Mouse (Mus musculus) heart, embryonic 16.5 days (tissue): ENCODE measurements around the gene Retreg1. TPM values are rescaled to one million over a fixed set of nuclear protein-coding genes. Genes with fewer than 3 reads are reported as not detected.

ENCODE experiments used
- ATAC-seq: fragments of 200-750 bp; cut with Nextera tagmentation; replicated peaks from 2 replicates; pipeline ENCODE4 v1.8.0; 2017; ENCODE audit warnings: moderate number of reproducible peaks; ENCODE audit not compliant: insufficient read depth, low FRiP score; ENCODE audit errors: extremely low read depth
- H3K27ac ChIP-seq: fragments of 300-500 bp; sonication (generic); 2 replicates; pipeline ENCODE4 v1.5.1; 2014; ENCODE audit warnings: mild to moderate bottlenecking, low read length, control low read depth, moderate library complexity
- H3K27me3 ChIP-seq: fragments of 300-500 bp; sonication (generic); 2 replicates; pipeline ENCODE4 v1.6.1; 2014; ENCODE audit warnings: low read length, mixed read lengths; ENCODE audit not compliant: control insufficient read depth, insufficient read depth
- H3K36me3 ChIP-seq: fragments of 300-500 bp; sonication (generic); 2 replicates; pipeline ENCODE4 v1.6.1; 2014; ENCODE audit not compliant: control insufficient read depth, insufficient read depth
- H3K4me1 ChIP-seq: fragments of 300-500 bp; sonication (generic); 2 replicates; pipeline ENCODE4 v1.6.1; 2014; ENCODE audit warnings: low read length, mixed read lengths; ENCODE audit not compliant: control insufficient read depth, insufficient read depth
- H3K4me2 ChIP-seq: fragments of 300-500 bp; sonication (generic); 2 replicates; pipeline ENCODE4 v1.6.1; 2014; ENCODE audit warnings: low read depth, mild to moderate bottlenecking, control low read depth, low read length
- H3K4me3 ChIP-seq: fragments of 300-500 bp; sonication (generic); 2 replicates; pipeline ENCODE4 v1.5.1; 2014; ENCODE audit warnings: mild to moderate bottlenecking, control low read depth, low read length
- H3K9ac ChIP-seq: fragments of 300-500 bp; sonication (generic); 2 replicates; pipeline ENCODE4 v1.6.1; 2014; ENCODE audit warnings: low read length, control low read depth
- H3K9me3 ChIP-seq: fragments of 300-500 bp; sonication (generic); replicated peaks from 2 replicates; pipeline ENCODE4 v1.6.1; 2016; ENCODE audit warnings: low read length; ENCODE audit not compliant: control insufficient read depth
- WGBS: fragments of 180-500 bp; shearing (Covaris S2); extraction: QIAGEN DNeasy Blood & Tissue Kit; methylation state at CpG from one replicate; pipeline ENCODE4 v1.1.7; 2014; 5-methylcytosine and 5-hydroxymethylcytosine counted together
- polyA plus RNA-seq: library from polyadenylated mRNA; unstranded; fragments of >200 nt; fragmentation: Nextera tagmentation; extraction: Ambion mirVana; gene quantifications from 2 replicates; pipeline ENCODE4 v1.2.1, GENCODE M21; 2015

Gene Retreg1
- polyA plus RNA-seq, 1 experiment from 2014 or later = 97.5 TPM

- WGBS = 89% methylated on average over 14 of the region's 14 CpGs
- Histone ChIP-seq H3K4me3 (no peak overlapping the region), H3K27me3 (no peaks in the 10 kb centered on the region), H3K4me2 (no peak overlapping the region), H3K4me1 (peaks cover 22% of the 10 kb centered on the region), H3K27ac (no peak overlapping the region), H3K9ac (no peak overlapping the region), H3K36me3 (no peaks in the 10 kb centered on the region), H3K9me3 (no peaks in the 10 kb centered on the region)
- ATAC-seq = no peak
Observed at GRCm38 (mm10) chr15:25927106-25927505, 84.1 kb downstream of the Retreg1 start.

DNA sequence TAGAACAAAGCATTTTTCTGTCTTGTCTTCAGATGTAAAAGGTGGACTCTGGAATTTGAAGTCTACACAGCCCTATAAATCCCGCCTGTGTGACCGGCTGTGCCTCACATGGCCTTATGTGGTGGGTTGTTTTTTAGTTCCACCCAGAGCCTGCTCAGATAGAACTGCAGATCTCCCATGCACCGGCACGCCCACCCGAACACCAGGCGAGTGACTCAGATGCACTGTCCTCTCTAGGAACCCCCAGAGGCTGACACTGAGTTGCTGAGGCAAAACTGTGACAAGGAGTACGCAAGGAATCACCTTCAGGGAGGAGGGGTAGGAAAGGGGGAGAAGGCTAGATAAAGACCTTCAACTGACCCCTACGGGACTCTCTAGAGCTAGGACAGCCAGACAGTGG lies 85.0 kb downstream of the Retreg1 start:
- no peak overlapping the region for H3K4me3 ChIP-seq
- 80% methylated on average over 8 of the region's 8 CpGs for WGBS
- H3K27me3 ChIP-seq = no peaks in the 10 kb centered on the region
- H3K27ac ChIP-seq = no peak overlapping the region
- peaks cover 30% of the 10 kb centered on the region for H3K4me1 ChIP-seq
- no peak overlapping the region for H3K4me2 ChIP-seq
- H3K9ac ChIP-seq = no peak overlapping the region
- H3K9me3 ChIP-seq = no peaks in the 10 kb centered on the region
- no peak for ATAC-seq
- H3K36me3 ChIP-seq = no peaks in the 10 kb centered on the region

GRCm38 (mm10) chr15:25928831-25929230 lies 85.9 kb downstream of the Retreg1 start:
- no peak for ATAC-seq
- Histone ChIP-seq H3K9ac (no peak overlapping the region), H3K4me3 (no peak overlapping the region), H3K4me2 (no peak overlapping the region), H3K9me3 (no peaks in the 10 kb centered on the region), H3K27me3 (no peaks in the 10 kb centered on the region), H3K4me1 (peaks cover 38% of the 10 kb centered on the region), H3K27ac (no peak overlapping the region; the same call in 1 of the 2 replicates), H3K36me3 (no peaks in the 10 kb centered on the region)
- WGBS = 71% methylated on average over 5 of the region's 5 CpGs

DNA sequence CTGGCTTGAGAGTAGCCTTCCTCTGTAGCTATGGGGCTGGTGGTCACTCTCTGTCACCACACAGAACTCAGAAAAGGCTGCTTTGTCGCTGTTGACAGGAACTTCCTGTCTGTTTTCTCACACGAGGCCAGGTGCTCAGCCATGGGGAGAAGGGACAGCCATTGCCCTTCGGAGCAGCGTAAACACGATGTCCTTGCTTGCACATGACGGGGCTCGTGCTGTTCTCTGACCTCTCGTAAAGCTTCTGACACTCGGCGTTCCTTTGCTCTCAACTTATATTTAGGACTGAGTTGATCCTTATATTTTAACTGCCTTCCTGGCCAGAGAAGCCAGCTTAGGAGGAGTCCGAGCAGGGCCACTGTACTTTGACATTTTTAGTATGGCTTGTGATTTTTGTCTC lies 86.5 kb downstream of the Retreg1 start:
- Histone ChIP-seq H3K9me3 (no peaks in the 10 kb centered on the region), H3K9ac (peak overlapping the region; percentile 44; the same call in 1 of the 2 replicates), H3K27me3 (no peaks in the 10 kb centered on the region), H3K27ac (peak overlapping the region; percentile 76), H3K36me3 (no peaks in the 10 kb centered on the region), H3K4me1 (peaks cover 38% of the 10 kb centered on the region), H3K4me3 (no peak overlapping the region), H3K4me2 (0 out of 2 replicates have a peak overlapping the region, but pooled peaks have one; percentile 14)
- WGBS = 23% methylated on average over 11 of the region's 11 CpGs
- ATAC-seq = peak; percentile 38; the same call in 1 of the 2 replicates

- H3K4me1 ChIP-seq = peaks cover 38% of the 10 kb centered on the region
- H3K27me3 ChIP-seq = no peaks in the 10 kb centered on the region
- H3K4me2 ChIP-seq = no peak overlapping the region
- H3K27ac ChIP-seq = peak overlapping the region; percentile 76
- WGBS = 35% methylated on average over 10 of the region's 10 CpGs
- H3K9me3 ChIP-seq = no peaks in the 10 kb centered on the region
- H3K36me3 ChIP-seq = no peaks in the 10 kb centered on the region
- H3K4me3 ChIP-seq = no peak overlapping the region
- H3K9ac ChIP-seq = no peak overlapping the region
- 0 out of 2 replicates have a peak, but pooled peaks have one; percentile 30 for ATAC-seq
Observed at GRCm38 (mm10) chr15:25929936-25930335, 87.0 kb downstream of the Retreg1 start.

DNA sequence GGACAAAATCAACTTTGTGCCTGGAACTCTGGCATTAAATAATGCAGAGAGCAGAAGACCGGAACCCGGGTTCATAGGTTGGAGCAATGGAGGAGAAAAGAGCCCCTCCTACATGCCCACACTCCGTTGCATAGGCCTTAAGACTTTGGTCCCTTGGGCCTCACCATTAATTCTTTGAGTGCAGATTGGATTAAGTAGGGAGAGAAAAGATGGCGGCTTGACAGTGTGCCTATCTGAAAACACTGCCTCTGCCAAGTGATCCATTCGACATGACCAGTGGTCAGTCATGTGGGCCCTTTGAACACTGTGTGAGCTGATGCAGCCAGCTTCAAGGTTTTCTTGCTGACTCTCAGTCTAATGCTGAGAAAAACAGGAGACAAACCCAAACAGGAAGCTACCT lies 87.7 kb downstream of the Retreg1 start:
- Histone ChIP-seq H3K36me3 (no peaks in the 10 kb centered on the region), H3K27me3 (no peaks in the 10 kb centered on the region), H3K27ac (no peak overlapping the region), H3K4me1 (peaks cover 38% of the 10 kb centered on the region), H3K4me2 (no peak overlapping the region), H3K9me3 (no peaks in the 10 kb centered on the region), H3K4me3 (no peak overlapping the region), H3K9ac (no peak overlapping the region)
- 93% methylated on average over 5 of the region's 5 CpGs for WGBS
- no peak for ATAC-seq

DNA sequence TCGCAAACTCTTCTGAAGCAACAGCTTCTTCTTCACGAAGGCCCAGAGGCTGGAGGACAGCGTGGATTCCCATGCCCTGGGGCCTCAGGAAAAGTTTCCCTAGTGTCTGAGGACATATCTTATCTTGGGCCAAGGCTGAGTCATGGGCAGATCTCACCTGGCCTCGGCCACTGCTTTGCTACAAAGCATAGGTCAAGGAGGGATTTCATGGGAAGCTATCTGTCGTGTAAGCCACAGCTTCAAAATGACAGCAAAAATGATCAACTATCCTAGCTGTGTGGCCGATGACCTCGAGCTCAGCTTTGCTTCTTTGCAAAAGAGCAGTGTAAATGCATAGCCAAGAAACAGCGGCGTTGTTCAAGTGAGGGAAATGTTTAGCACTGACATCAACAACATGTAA lies 89.5 kb downstream of the Retreg1 start:
- Histone ChIP-seq H3K27ac (peak overlapping the region; percentile 82), H3K4me3 (no peak overlapping the region), H3K36me3 (no peaks in the 10 kb centered on the region), H3K9ac (no peak overlapping the region; the same call in 1 of the 2 replicates), H3K27me3 (no peaks in the 10 kb centered on the region), H3K4me2 (peak overlapping the region; percentile 41; the same call in 1 of the 2 replicates), H3K4me1 (peaks cover 38% of the 10 kb centered on the region), H3K9me3 (no peaks in the 10 kb centered on the region)
- 70% methylated on average over 9 of the region's 9 CpGs for WGBS
- ATAC-seq = no peak

DNA sequence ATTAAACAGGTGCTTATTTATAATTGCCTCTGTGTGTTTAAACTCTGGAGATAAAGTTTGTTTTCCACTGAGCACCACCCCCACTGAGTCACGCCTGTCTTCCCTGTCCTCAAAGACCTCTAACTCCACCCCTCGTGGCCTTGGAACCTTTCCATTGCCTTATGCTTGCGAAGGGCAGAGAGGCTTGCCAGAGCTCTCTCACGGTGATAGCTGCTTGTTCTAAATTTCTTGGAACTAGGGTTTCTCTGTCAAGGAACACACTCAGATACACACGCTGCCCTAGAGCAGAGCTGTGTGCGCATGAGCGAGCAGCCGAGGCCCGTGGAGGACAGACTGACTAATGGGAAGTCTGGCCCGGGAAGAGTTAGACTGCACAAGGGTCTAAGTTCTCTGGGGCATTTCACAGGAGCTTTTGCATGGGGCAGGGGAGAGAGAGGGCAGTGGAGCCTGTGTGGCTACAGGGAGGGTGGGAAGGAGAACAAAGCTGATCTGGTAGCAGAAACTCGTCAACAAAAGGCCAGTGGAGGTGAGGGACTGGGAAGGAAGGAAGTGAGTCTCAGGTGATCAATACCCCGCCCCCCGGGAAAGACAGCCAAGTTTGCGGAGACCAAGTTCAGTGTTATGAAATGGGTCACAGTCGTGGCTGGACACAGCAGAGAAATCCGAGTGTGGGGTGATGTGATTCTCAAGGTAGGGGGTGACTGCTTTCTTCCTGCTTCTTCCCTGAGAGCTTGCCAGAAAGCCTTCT lies 90.1 kb downstream of the Retreg1 start:
- Histone ChIP-seq H3K27me3 (no peaks in the 10 kb centered on the region), H3K4me3 (no peak overlapping the region), H3K9me3 (no peaks in the 10 kb centered on the region), H3K27ac (peak overlapping the region; percentile 82), H3K4me2 (peak overlapping the region; percentile 41), H3K36me3 (no peaks in the 10 kb centered on the region), H3K9ac (peak overlapping the region; percentile 44), H3K4me1 (peaks cover 38% of the 10 kb centered on the region)
- peak; percentile 59 for ATAC-seq
- 28% methylated on average over 16 of the region's 16 CpGs for WGBS

GRCm38 (mm10) chr15:25933685-25934108 lies 90.7 kb downstream of the Retreg1 start:
- Histone ChIP-seq H3K27me3 (no peaks in the 10 kb centered on the region), H3K9me3 (no peaks in the 10 kb centered on the region), H3K9ac (peak overlapping the region; percentile 44), H3K4me2 (no peak overlapping the region; the same call in 1 of the 2 replicates), H3K4me3 (no peak overlapping the region), H3K36me3 (no peaks in the 10 kb centered on the region), H3K4me1 (peaks cover 38% of the 10 kb centered on the region), H3K27ac (peak overlapping the region; percentile 82)
- WGBS = 58% methylated on average over 7 of the region's 7 CpGs
- no peak for ATAC-seq
